Mouse (Mus musculus) ES-CJ7 (cell line): ENCODE data around the gene Olfr845.

Source experiments
- DNase-seq: peaks from one replicate; pipeline ENCODE4 v3.0.0; 2011; ENCODE audit warnings: low read depth, low spot score

Olfr845 gene

GRCm38 (mm10) chr9:19336157-19336556 lies at the start of gene Olfr845:
Gene Olfr845 (plus strand): TSS chr9:19336457.
- no peak for DNase-seq

- no peak for DNase-seq
Observed at GRCm38 (mm10) chr9:19316047-19316446, 20.2 kb upstream of the Olfr845 start, which contains the start of gene Olfr844. Gene Olfr844 (plus strand): TSS chr9:19316347.

- no peak for DNase-seq
Observed at GRCm38 (mm10) chr9:19363905-19364304, 27.6 kb downstream of the Olfr845 start, which contains the start of gene Olfr846. Gene Olfr846 (minus strand): TSS chr9:19364005.

GRCm38 (mm10) chr9:19378569-19378968 lies 42.3 kb downstream of the Olfr845 start, which contains the start of gene Olfr847:
Gene Olfr847 (minus strand): TSS chr9:19378669.
- no peak for DNase-seq
